Comparison of ENCODE assay signal across 8 mouse cellular contexts in the genomic region with DNA sequence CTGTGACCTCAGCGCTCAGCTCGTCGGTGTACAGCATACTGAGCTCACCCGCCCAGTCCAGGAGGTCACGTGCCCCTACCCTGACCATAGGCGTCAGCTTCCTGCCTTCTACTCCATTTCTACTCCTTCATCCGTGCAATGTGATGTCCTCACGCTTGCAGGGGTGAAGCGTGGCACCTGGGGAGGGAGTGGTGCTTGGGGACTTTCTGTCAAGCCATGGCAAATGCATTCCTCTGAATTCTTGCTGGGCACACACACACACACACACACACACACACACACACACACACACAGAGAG. TPM values are rescaled to one million over a fixed set of nuclear protein-coding genes. Genes with fewer than 3 reads are reported as not detected.
DNase-seq lines count a peak whose midpoint lies in the region; ATAC-seq and TF ChIP-seq lines count a peak whose summit lies in the region.

No protein-coding gene starts in this region.

- 0 out of 2 replicates have a peak, but pooled peaks cover 5% of the 10 kb centered on the region for H3K4me1 ChIP-seq in embryonic facial prominence, embryonic 12.5 days
- peaks cover 6% of the 10 kb centered on the region for H3K4me1 ChIP-seq in intestine, embryonic 16.5 days (ENCODE audit: control insufficient read depth, insufficient read depth, low read length)
- H3K4me1 ChIP-seq in midbrain, embryonic 15.5 days: peaks cover 20% of the 10 kb centered on the region

- H3K27ac ChIP-seq in layer of hippocampus, adult 2 months: peak overlapping the region; percentile 28; the same call in 1 of the 2 replicates
- H3K27ac ChIP-seq in embryonic facial prominence, embryonic 12.5 days: no peak overlapping the region
- H3K27ac ChIP-seq in intestine, embryonic 16.5 days (ENCODE audit: low read length): no peak overlapping the region
- peak overlapping the region; percentile 61 for H3K27ac ChIP-seq in midbrain, embryonic 15.5 days

- H3K4me2 ChIP-seq in embryonic facial prominence, embryonic 12.5 days (replicated peaks): peak overlapping the region; percentile 48
- H3K4me2 ChIP-seq in intestine, embryonic 16.5 days (ENCODE audit: low read depth, low read length): peak overlapping the region; percentile 68
- peak overlapping the region; percentile 51 for H3K4me2 ChIP-seq in midbrain, embryonic 15.5 days

- no peaks in the 10 kb centered on the region for H3K36me3 ChIP-seq in embryonic facial prominence, embryonic 12.5 days
- no peaks in the 10 kb centered on the region for H3K36me3 ChIP-seq in intestine, embryonic 16.5 days (ENCODE audit: control insufficient read depth, insufficient read depth, low read length)
- no peaks in the 10 kb centered on the region for H3K36me3 ChIP-seq in midbrain, embryonic 15.5 days (replicated peaks)

- no peaks in the 10 kb centered on the region for H3K27me3 ChIP-seq in embryonic facial prominence, embryonic 12.5 days
- no peaks in the 10 kb centered on the region for H3K27me3 ChIP-seq in intestine, embryonic 16.5 days (replicated peaks; ENCODE audit: control insufficient read depth, insufficient read depth, low read length)
- H3K27me3 ChIP-seq in midbrain, embryonic 15.5 days (replicated peaks): no peaks in the 10 kb centered on the region

- no peak for ATAC-seq in embryonic facial prominence, embryonic 12.5 days (ENCODE audit: insufficient number of reproducible peaks, insufficient read depth, low FRiP score, low TSS enrichment)
- peak; percentile 67 for ATAC-seq in intestine, embryonic 16.5 days
- ATAC-seq in midbrain, embryonic 15.5 days (replicated peaks): peak; percentile 69

- DNase-seq in layer of hippocampus, adult 2 months (ENCODE audit: low spot score in 2 of 2): no peak
- no peak for DNase-seq in layer of hippocampus, postnatal 36 days
- no peak for DNase-seq in urinary bladder, postnatal 14 days (ENCODE audit: low spot score)
- DNase-seq in urinary bladder, adult 2 months (ENCODE audit: low spot score): no peak
- DNase-seq in kidney, adult 18-20 months: no peak

- no peaks in the 10 kb centered on the region for H3K9me3 ChIP-seq in embryonic facial prominence, embryonic 12.5 days
- no peaks in the 10 kb centered on the region for H3K9me3 ChIP-seq in intestine, embryonic 16.5 days (ENCODE audit: control insufficient read depth, low read length)
- no peaks in the 10 kb centered on the region for H3K9me3 ChIP-seq in midbrain, embryonic 15.5 days

- H3K4me3 ChIP-seq in layer of hippocampus, adult 2 months: no peak overlapping the region
- peak overlapping the region; percentile 12 for H3K4me3 ChIP-seq in embryonic facial prominence, embryonic 12.5 days
- H3K4me3 ChIP-seq in intestine, embryonic 16.5 days (ENCODE audit: low read length): peak overlapping the region; percentile 36; the same call in 1 of the 2 replicates
- H3K4me3 ChIP-seq in midbrain, embryonic 15.5 days: peak overlapping the region; percentile 24

- TF ChIP-seq CTCF in layer of hippocampus, adult 2 months (conservative IDR thresholded peaks at IDR 0.05): no peak

- WGBS in embryonic facial prominence, embryonic 12.5 days: 48% methylated on average over 9 of the region's 9 CpGs
- 49% methylated on average over 9 of the region's 9 CpGs for WGBS in intestine, embryonic 16.5 days
- WGBS in midbrain, embryonic 15.5 days: 51% methylated on average over 9 of the region's 9 CpGs

- no peak overlapping the region for H3K9ac ChIP-seq in embryonic facial prominence, embryonic 12.5 days
- H3K9ac ChIP-seq in intestine, embryonic 16.5 days (ENCODE audit: low read depth, low read length): no peak overlapping the region; the same call in 1 of the 2 replicates
- no peak overlapping the region for H3K9ac ChIP-seq in midbrain, embryonic 15.5 days

RNA-seq across cellular contexts. Expression of gene Cpsf6, which starts 37.6 kb away (rescaled TPM):
- total RNA-seq in layer of hippocampus, adult 2 months (2021): 100 to 1,000 TPM; 111 to 116 TPM
- total RNA-seq in layer of hippocampus, postnatal 36 days (2021): 100 to 1,000 TPM; 119 TPM
- polyA plus RNA-seq in embryonic facial prominence, embryonic 12.5 days (2016; fragmentation: Nextera tagmentation; extraction: Ambion mirVana): 210 and 213 TPM in 2 replicates
- polyA plus RNA-seq in intestine, embryonic 16.5 days (2015; fragmentation: Nextera tagmentation; extraction: Ambion mirVana): 105 and 110 TPM in 2 replicates
- 148 and 154 TPM in 2 replicates for polyA plus RNA-seq in midbrain, embryonic 15.5 days (2015; fragmentation: Nextera tagmentation; extraction: Ambion mirVana)
- 35.9 and 43.5 TPM in 2 replicates for polyA plus RNA-seq in urinary bladder, adult 2 months (2012; rRNA removed)

Comparison
In these comparisons a context has a peak if more than half of its experiments do, and no peak if none do; other contexts are left out.
1. H3K27ac ChIP-seq: peak in layer of hippocampus, adult 2 months (single experiment) and midbrain, embryonic 15.5 days (single experiment); none in embryonic facial prominence, embryonic 12.5 days (single experiment) and intestine, embryonic 16.5 days (single experiment).
2. Peak in every context shown above with its lines, with median percentiles within 50 percentile points of each other: H3K4me2 ChIP-seq.